Mouse (Mus musculus): ENCODE results near the gene Kif23.

Gene Kif23

GRCm38 (mm10) chr9:61904201-61904600, 42.4 kb downstream of the Kif23 start:
- 68% methylated on average over 7 of the region's 7 CpGs for WGBS

- 35% methylated on average over 9 of the region's 9 CpGs for WGBS
Measured at GRCm38 (mm10) chr9:61902445-61902844, 44.1 kb downstream of the Kif23 start.

- WGBS: 94% methylated on average over 4 of the region's 4 CpGs
Measured at GRCm38 (mm10) chr9:61901574-61901973, 45.0 kb downstream of the Kif23 start.

GRCm38 (mm10) chr9:61899804-61900203, 46.8 kb downstream of the Kif23 start:
- WGBS: 10% methylated on average over 16 of the region's 16 CpGs

GRCm38 (mm10) chr9:61898401-61898800, 48.2 kb downstream of the Kif23 start:
- under 1% methylated on average over 7 of the region's 8 CpGs for WGBS

- 93% methylated on average over 8 of the region's 8 CpGs for WGBS
Measured at GRCm38 (mm10) chr9:61895014-61895413, 51.6 kb downstream of the Kif23 start.

- 70% methylated on average over 8 of the region's 8 CpGs for WGBS
Measured at GRCm38 (mm10) chr9:61889855-61890254, 56.7 kb downstream of the Kif23 start.

- WGBS: 56% methylated on average over 11 of the region's 11 CpGs
Measured at GRCm38 (mm10) chr9:61887661-61888379, 58.8 kb downstream of the Kif23 start.

- 77% methylated on average over 7 of the region's 7 CpGs for WGBS
Measured at GRCm38 (mm10) chr9:61885964-61886363, 60.6 kb downstream of the Kif23 start.

GRCm38 (mm10) chr9:61884936-61885335, 61.6 kb downstream of the Kif23 start:
- WGBS: 65% methylated on average over 13 of the region's 13 CpGs

- WGBS: 82% methylated on average over 7 of the region's 7 CpGs
Measured at GRCm38 (mm10) chr9:61884375-61884774, 62.2 kb downstream of the Kif23 start.

GRCm38 (mm10) chr9:61882179-61882578, 64.4 kb downstream of the Kif23 start:
- WGBS: 72% methylated on average over 3 of the region's 3 CpGs

- 60% methylated on average over 2 of the region's 2 CpGs for WGBS
Measured at GRCm38 (mm10) chr9:61878889-61879288, 67.7 kb downstream of the Kif23 start.

- 55% methylated on average over 22 of the region's 22 CpGs for WGBS
Measured at GRCm38 (mm10) chr9:61877373-61878112, 69.0 kb downstream of the Kif23 start.

- 77% methylated on average over 8 of the region's 8 CpGs for WGBS
Measured at GRCm38 (mm10) chr9:61873325-61873724, 73.2 kb downstream of the Kif23 start.

GRCm38 (mm10) chr9:61872246-61872941, 74.2 kb downstream of the Kif23 start:
- WGBS: 54% methylated on average over 8 of the region's 8 CpGs

- 72% methylated on average over 6 of the region's 6 CpGs for WGBS
Measured at GRCm38 (mm10) chr9:61871839-61872238, 74.7 kb downstream of the Kif23 start.

- 56% methylated on average over 11 of the region's 11 CpGs for WGBS
Measured at GRCm38 (mm10) chr9:61867659-61868058, 78.9 kb downstream of the Kif23 start.

Data from cerebral cortex, adult 2 months (tissue).